Mouse (Mus musculus): ENCODE results near the gene Thrb.

- TF ChIP-seq CTCF (IDR thresholded peaks at IDR 0.05; ENCODE audit: control insufficient read depth, insufficient read depth, low read length) = no peak
- no peak for TF ChIP-seq POLR2A (IDR thresholded peaks at IDR 0.05; ENCODE audit: borderline replicate concordance, control insufficient read depth, low read depth, low read length)
Measured at GRCm38 (mm10) chr14:17731020-17731419, 71.0 kb downstream of the Thrb start.
